Mouse (Mus musculus): ENCODE data around the gene Plvap. TPM values are rescaled to one million over a fixed set of nuclear protein-coding genes. Genes with fewer than 3 reads are reported as not detected.

Plvap gene
- total RNA-seq, 1 experiment from 2014 or later: not detected

DNA sequence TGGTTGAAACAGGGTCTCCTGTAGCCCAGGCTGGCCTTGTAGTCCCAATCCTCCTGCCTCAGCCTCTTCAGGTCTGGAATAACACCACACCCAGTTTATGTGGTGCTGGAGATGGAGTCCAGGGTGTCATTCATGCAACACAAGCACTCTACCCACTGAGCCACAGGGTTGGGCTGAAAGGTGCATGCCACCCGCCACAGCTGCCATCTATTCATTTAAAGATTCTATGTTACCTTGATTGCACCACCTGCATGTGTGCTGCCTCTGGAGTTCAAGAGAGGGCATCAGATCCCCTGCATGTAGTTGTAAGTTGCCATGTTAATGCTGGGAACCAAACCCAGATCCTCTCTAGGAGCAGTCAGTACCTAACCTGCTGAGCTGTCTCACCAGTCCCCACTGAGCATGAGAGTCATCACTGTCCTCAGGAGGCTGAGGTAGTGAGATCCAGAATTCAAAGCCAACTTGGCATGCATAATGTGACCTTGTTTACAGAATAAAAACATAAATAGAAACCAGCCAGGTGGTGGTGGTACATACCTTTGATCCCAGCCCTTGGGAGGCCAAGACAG, 14.4 kb downstream of the Plvap start:
- no peak for ATAC-seq (ENCODE audit: extremely low read depth, insufficient number of reproducible peaks, low FRiP score, poor library complexity, severe bottlenecking)

GRCm38 (mm10) chr8:71496481-71496880, 15.1 kb downstream of the Plvap start:
- no peak for ATAC-seq (ENCODE audit: extremely low read depth, insufficient number of reproducible peaks, low FRiP score, poor library complexity, severe bottlenecking)

- ATAC-seq (ENCODE audit: extremely low read depth, insufficient number of reproducible peaks, low FRiP score, poor library complexity, severe bottlenecking): no peak
These were observed 15.7 kb downstream of the Plvap start for GRCm38 (mm10) chr8:71495811-71496210.

GRCm38 (mm10) chr8:71495039-71495438, 16.5 kb downstream of the Plvap start:
- peak; percentile 79 for ATAC-seq (ENCODE audit: extremely low read depth, insufficient number of reproducible peaks, low FRiP score, poor library complexity, severe bottlenecking)

DNA sequence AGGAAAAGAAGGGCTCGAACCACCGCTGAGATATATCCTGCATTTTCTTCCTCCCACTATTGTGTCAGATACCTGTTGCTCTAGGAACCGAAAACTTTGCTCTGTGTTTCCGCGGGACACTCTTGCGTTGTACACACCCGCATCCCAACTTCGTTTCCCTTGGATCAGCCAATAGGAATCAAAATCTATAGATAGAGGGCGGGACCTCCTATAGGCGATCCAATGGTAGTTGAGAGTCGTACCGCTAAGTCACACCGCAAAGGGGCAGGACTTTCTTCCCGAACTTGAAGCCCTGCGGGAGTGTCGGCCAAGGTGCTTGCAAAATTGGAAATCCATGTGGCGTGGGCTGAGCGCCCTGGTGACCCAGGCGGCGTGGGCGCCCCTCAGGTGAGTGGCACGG, 23.1 kb downstream of the Plvap start:
- peak; percentile 84 for ATAC-seq (ENCODE audit: extremely low read depth, insufficient number of reproducible peaks, low FRiP score, poor library complexity, severe bottlenecking)

DNA sequence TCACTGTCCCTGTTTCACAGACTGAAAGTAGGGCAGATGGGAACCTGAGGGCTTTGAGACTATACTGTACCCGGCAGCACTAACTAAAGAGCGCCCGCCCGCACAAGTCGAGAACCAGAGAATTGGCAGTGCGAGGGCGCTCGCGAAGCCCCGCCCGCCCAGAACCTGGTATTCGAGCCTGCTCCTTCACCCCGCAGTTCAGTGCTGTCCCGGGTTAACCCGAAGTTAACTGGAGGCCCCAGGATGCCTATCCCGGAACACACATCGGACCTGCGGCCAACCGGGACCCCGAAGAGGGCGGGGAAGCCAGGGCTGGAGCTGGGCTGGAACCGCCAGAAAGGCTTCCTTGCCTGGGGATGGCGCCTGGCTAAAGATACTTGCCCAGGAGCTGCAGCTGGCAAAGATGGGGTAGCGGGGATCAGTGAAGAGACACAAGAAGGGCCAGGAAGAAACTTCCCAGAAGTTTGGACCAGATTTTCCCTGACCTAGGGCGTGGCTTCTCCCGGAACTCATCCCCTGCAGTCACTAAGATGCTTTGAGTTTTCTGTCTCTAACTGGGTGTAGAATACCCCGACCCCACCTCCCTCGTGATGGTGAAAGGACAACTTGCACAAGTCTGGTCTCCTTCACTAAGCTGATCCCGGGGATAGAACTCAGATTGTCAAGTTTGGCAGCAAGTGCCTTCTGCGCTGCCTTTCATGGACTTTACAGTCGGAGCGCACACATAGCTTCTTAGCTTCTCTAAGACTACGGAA, 23.7 kb downstream of the Plvap start, which contains the start of gene Gtpbp3:
Gtpbp3 (plus strand) TSS at position 413 of the 755 bp plus-strand sequence.
- ATAC-seq (ENCODE audit: extremely low read depth, insufficient number of reproducible peaks, low FRiP score, poor library complexity, severe bottlenecking): peak; percentile 17; the same call in 1 of the 2 replicates

DNA sequence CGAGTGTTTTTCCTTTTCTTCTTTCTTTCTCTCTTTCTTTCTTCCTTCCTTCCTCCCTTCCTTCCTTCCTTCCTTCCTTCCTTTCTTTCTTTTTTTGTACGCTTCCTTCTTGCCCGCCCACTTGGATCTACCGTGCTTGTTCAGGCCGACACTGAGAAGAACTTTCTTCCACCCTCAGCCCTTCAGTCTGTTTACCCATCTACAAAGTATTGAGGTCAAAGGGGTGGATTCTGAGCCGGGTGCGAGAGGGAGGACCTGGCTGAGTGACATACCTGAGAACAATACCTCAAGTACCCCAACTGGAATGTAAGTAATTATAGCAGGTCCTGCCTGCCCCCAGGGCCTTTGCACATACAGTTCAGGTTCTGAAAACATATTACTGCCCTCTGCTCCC, 25.4 kb downstream of the Plvap start:
- no peak for ATAC-seq (ENCODE audit: extremely low read depth, insufficient number of reproducible peaks, low FRiP score, poor library complexity, severe bottlenecking)

- ATAC-seq (ENCODE audit: extremely low read depth, insufficient number of reproducible peaks, low FRiP score, poor library complexity, severe bottlenecking): peak; percentile 44; the same call in 1 of the 2 replicates
These were observed 26.1 kb downstream of the Plvap start, which contains the start of gene Ano8 for GRCm38 (mm10) chr8:71485142-71486135. Ano8 (minus strand) TSS chr8:71485963.

DNA sequence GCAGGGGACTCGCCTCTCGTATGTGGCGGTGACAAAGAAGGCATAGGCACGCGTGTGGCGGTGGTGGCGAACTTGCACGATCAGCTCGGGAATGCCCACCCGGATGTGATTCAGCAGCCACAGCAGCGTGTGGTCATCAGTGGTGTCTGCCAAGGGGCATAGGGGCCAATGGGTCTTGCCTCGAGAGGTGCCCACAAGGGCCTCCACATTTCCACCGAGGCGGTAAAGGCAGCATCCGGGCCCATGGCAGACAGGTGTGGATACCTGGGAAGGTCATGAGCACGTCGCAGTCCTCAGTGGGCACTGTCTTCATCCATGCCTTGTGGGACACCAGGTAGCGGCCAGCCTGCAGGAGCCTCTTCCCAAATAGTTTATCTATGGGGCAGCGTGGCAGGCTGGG, 26.8 kb downstream of the Plvap start:
- no peak for ATAC-seq (ENCODE audit: extremely low read depth, insufficient number of reproducible peaks, low FRiP score, poor library complexity, severe bottlenecking)

GRCm38 (mm10) chr8:71483932-71484331, 27.6 kb downstream of the Plvap start:
- no peak for ATAC-seq (ENCODE audit: extremely low read depth, insufficient number of reproducible peaks, low FRiP score, poor library complexity, severe bottlenecking)

DNA sequence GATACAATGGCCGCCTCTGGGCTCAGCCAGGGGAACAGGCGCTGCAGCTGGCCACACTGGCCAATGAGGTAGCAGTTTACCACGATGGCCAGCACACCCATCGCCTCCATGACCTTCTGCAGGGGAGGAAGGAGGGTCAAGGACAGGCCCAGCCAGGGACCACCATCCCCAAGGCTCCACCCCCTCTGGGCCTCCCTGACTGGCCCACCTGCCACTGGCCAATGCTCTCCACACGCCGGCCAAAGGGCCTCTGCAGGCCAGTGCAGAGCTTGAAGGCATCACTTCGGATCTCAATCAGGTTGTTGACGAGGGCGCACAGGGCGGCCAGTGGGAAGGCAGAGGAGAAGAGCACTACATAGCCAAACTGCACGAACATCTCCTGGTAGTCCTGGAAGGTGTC, 32.6 kb downstream of the Plvap start:
- ATAC-seq (ENCODE audit: extremely low read depth, insufficient number of reproducible peaks, low FRiP score, poor library complexity, severe bottlenecking): no peak

DNA sequence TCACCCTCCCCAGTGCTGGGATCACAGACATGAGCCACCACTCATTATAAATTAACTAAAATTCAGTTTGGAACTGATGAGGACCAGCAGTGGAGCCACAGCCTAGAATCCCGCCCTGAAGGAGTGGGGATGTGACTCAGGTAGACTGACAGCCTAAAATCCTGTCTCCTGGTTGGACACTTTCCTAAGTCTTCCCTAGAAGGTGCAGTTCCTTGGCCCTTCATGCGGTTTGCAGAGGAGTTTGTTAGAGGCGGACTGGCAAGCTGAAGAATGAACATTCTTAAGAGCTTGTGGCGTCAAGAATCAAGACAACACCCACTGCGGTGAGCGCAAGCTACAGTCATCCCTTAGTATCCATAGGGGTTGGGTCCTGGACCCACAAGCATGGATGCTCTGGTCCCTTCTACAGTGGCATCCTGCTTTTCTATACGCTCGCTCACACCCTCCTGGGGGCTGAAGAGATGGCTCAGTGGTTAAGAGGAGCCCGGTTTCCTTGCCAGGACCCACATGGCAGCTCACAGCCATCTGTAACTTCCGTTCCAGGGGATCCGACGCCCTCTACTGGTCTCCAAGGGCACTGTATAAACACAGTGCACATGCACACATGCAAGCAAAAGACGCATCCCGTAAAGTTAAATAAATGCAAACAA, 34.2 kb downstream of the Plvap start:
- no peak for ATAC-seq (ENCODE audit: extremely low read depth, insufficient number of reproducible peaks, low FRiP score, poor library complexity, severe bottlenecking)

DNA sequence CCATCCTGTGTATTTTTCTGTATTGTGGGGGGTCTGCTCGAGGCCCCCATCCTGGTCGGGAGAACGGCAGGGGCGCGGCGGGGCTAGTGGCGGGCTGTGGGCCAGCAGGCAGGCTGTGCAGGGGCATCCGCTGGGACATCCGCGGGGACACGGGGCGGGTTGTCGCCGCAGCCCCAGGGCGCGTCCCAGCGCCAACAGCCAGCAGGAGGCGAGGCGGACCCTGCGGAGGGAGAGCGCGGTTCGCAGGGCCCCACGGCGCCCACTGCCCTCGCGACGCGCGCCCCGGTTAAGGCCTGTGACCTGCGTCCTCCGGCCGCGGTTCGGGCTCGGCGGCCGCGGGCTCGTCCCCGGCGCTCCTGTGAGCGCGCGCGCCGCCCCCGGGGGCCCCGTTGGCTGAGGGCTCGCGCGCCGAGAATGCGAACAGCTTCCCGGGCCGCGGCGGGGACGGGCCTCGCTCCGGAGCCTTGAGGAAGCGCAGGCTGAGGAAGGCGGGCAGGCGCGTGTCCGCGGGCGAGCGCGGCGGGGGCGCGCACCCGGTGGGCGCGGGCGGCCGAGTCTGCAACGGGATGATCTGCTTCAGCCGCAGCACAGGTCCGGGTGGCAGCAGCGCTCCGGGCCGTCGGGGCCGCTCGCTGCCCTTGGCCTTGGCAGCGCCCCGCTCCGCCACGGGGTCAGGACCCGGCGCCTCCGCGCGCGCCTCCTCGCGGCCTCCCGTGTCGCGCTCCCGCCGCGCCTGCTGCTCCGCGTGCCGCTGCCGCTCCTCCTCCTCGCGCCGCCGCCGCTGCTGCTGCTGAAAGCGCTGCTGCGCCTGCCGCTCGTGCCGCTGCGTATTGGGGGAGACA, 35.2 kb downstream of the Plvap start:
- ATAC-seq (ENCODE audit: extremely low read depth, insufficient number of reproducible peaks, low FRiP score, poor library complexity, severe bottlenecking): no peak

DNA sequence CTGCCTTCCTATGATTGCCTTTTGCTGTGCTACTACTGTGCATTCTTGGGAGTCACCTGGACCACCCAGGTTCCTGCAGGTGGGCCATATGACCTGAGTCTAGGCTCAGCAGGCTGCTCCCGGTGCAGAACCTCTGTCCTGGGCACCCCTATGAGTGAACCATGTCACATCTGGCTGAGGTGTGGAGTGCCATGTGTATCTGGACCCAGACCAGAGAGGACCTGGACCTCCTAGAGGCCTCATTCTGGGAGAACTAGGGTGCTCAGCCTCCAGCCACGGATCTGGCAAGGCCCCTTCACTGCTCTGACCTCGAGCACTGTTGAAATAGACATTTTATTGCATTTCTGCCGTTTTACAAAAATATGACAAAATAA, 35.9 kb downstream of the Plvap start:
- ATAC-seq (ENCODE audit: extremely low read depth, insufficient number of reproducible peaks, low FRiP score, poor library complexity, severe bottlenecking): no peak

DNA sequence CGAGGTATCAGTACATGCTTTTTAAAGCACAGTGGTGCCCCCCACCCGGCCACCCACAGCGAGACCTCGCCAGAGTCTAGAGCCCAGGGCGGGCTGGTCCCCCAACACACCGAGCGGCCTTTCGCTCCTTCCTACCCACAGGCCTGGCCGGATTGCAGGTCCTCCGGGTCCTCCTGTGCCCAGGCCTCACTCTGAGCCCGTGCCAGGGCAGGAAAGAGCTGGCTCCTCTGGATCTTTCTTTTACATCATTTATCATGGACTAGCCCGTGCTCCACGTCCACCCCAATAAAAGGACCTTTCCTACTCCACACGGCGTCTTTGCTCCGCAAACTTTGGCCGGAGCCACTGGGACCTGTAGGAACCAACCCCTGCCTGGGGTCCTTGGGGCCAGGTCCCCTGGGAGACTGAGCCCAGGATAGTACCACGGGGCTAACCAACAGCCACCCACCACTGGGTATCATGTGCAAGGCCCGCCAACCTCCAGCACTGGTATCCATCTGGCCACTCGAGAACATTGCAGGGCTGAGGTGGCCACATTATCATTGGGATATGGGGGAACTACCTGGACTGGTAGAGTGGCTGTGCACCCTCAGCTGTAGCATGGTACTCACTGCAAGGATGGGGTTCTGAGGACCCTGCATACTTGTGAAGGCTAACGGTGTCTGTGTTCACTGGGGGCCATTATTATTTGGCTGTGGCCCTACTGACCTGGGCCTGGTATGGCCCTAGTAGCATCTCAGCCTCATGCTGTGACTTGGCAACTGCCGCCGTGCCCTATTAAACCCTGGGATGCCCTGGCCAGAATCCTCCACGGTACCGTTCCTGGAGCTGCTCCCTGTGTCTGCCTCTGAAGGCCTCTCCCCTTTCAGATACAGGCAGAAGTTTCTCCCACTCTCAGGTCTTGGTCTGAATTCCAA, 36.5 kb downstream of the Plvap start:
- no peak for ATAC-seq (ENCODE audit: extremely low read depth, insufficient number of reproducible peaks, low FRiP score, poor library complexity, severe bottlenecking)

DNA sequence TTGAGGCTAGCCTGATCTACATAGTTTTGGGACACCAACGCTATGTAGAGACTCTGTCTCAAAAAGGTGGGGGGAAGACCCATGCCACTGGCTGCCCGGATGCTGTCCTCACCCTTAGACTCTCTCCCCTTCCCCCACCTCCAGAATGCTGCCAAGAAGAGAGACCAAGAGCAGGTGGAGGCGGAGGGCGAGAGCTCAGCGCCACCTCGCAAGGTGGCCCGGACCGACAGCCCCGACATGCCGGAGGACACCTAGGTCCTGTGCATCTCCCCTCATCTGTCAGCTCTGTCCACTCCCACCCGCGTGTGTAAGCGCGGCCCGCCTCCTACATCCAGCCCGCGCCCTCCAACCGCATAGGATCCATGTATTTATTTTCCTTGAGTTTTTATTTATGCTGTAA, 37.2 kb downstream of the Plvap start:
- ATAC-seq (ENCODE audit: extremely low read depth, insufficient number of reproducible peaks, low FRiP score, poor library complexity, severe bottlenecking): no peak
